Mouse (Mus musculus) adrenal gland, postnatal 36 days (tissue): Measurements from ENCODE around the gene Hps1. TPM values are rescaled to one million over a fixed set of nuclear protein-coding genes. Genes with fewer than 3 reads are reported as not detected.
A peak's percentile ranks its signal among the peaks of the same experiment; 100 is the strongest.

Experiments used
- DNase-seq, 2 experiments: peaks; one replicate each; pipeline ENCODE4 v3.0.0; 2021; ENCODE audit warnings: mixed read lengths in 1 of 2
- total RNA-seq, 2 experiments: library from RNA; stranded (reverse); gene quantifications; 2 replicates each; pipeline ENCODE4 v1.2.3; 2021

Gene Hps1
- total RNA-seq, 2 experiments from 2014 or later: 22.0 to 28.3 TPM

DNA sequence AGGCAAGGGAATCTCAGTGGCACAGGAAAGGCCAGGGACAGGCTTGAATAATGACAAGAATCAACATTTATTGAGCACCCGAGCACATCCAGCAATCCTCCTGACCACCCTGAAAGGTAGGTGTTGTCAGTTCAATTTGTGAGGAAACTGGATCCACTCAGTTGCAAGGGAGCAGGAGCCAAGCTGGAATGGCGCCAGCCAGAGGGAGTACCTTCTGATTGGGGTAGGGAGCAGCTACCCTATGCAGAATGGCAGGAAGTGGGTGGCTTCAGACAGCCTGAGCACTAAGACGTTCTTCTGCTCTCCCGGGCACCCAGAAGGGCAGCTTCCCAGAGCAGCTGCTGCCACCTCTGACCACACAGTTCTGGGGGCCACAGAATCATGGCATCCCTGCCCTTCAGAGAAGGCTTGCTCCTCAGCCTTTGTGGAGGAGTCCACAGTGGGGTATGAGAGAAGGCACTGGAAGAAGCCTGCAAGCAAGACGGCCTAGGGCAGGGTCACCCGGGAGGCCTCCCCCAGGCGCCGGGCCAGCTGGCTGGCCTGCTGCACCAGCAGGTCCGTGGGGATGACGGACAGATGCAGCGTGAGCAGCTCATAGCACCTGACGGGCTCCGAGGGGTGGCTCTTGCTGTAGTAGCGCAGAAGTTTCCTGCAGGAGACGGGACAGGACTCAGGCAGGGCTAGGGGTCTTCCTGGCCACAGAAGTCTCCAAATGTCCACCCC lies 24.5 kb downstream of the Hps1 start:
- peak; percentile 39 to 59 for DNase-seq

DNA sequence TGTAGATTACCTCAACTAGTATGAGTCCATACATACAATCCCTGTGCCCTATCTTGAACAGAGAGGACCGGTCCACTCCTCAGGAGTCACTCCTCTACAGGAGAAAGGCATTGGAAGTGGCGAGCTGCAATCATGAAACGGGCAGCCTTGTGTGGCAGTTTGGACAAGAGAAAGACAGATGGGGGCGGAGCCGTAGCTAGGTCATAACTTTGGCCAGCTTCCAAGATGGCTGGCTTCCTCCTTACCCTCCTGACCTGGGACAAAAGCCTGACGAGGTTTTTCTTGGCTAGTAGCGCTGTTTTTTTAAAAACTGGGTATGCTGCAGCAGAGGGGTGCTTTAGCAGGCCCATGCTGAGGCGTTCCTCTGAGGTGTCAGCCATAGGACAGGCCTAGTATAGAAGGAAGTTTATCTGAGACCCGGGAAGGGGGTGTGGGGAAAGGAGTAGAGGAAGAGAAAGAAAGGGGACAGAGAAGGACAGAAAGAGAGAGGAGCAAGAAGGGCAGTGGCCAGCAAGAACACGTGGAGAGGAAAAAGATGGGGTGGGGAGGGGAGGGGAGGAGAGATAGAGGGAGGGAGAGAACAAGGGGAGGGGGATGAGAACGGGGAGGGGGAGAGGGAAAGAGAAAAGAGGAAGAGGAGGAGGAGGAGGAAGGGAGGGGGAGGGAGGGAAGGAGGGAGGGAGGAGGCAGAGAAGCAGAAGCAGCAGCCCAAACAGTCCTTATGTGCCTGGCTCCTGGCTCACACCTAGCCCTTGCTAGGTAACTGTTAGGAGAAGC lies 26.4 kb downstream of the Hps1 start:
- peak; percentile 87 to 90 for DNase-seq

DNA sequence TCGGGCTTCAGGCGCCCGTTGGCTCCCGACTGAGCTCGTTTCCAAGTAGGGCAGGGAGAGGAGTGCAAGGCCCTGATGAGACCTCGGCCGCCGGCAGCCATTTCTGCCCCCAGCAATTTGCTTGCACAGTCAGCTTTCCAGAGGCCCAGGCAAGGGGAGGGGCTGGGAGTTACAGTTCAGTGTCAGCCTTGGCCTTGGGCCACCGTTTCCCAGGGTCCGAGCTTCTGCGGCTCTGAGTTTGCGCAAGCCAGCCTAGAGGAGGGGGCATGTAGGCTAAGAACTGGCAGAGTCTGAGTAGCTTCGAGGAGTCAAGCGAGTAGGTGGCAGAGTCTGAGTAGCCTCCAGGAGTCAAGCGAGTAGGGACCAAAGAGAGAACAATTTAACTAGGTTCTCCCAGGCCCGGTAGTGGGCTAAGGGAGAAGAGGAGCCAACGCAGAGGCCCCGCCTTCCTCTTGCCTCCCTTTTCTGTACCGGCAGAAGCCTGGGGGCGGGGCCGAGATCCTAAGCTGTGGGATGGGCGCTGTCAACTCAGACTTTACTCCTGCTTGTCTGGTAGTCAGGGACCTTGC lies 27.3 kb downstream of the Hps1 start, which contains the start of gene Pyroxd2:
Pyroxd2 (minus strand) TSS at position 413 of the 569 bp plus-strand sequence.
- peak; percentile 91 to 94 for DNase-seq

DNA sequence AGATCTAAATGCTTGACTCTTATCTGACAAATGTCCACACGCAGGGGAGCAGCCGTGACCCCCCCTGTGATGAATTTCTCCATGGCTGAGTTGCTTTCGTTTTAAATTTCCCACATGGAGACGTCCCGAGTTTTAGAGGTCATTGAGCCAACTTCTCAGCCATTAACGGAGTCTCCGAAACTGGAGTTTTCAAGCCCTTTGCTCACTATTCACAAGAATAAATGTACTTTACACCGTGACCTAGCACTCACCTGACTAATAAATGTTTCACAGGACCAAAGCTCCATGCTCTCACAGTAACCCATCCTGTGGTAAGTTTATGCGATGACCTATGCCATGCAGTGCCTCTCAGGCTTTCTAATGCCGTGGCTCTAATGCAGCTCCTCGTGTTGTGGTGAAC lies 29.6 kb downstream of the Hps1 start:
- no peak for DNase-seq

GRCm38 (mm10) chr19:42746702-42747101 lies 33.1 kb downstream of the Hps1 start:
- DNase-seq: no peak

DNA sequence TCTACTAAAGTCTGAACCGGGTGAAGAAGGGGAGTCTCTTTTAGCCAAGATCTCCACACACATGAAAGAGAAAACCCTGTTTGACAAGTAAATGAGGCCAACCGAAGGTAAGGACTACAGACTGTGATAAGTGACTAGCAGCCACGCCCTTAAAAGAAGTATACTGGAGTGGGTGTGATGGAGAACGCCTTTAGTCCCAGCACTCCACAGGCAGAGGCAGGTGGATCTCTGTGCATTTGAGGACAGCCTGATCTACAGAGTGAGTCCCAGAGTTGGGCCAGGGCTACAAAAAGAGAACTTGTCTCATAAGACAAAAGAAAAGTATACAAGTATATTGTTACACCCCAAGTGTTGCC lies 33.9 kb downstream of the Hps1 start:
- DNase-seq: no peak

DNA sequence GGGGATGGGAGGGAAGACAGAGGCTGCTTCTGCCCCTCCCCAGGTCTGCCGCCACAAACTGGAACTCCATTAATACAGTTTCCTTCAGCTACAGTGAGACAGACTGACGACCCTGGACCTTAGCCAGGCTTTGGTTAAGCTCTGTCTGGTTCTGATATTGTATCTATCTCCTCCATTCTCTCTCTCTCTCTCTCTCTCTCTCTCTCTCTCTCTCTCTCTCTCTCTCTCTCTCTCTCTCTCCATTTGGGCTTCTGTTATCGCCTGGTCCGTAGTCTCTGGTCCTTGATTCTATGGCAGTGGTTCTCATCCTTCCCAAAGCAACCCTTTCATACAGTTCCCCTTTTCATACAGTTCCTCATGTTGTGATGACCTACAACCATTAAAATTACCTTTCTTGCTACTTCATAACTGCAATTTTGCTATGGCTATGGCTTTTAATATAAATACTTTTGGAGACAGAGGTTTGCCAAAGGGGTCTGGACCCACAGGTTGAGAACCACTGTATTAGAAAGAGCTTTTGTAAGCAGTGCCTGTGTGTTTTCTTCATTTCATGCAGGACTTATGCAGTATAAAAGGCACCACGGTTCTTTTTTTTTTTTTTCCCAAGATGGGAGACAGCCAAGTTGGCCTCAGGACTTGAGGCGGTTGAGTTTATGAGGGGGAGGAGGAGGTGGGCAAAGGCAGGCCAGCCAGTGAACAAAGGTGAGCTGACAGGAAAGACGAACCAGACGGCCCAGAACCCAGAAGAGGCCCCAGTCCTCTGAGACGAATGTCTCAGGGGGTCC lies 34.5 kb downstream of the Hps1 start:
- DNase-seq: no peak

GRCm38 (mm10) chr19:42744162-42744586 lies 35.6 kb downstream of the Hps1 start:
- peak; percentile 70 to 76 for DNase-seq

GRCm38 (mm10) chr19:42743261-42743660 lies 36.5 kb downstream of the Hps1 start:
- no peak for DNase-seq

GRCm38 (mm10) chr19:42741884-42742283 lies 37.9 kb downstream of the Hps1 start:
- no peak for DNase-seq

DNA sequence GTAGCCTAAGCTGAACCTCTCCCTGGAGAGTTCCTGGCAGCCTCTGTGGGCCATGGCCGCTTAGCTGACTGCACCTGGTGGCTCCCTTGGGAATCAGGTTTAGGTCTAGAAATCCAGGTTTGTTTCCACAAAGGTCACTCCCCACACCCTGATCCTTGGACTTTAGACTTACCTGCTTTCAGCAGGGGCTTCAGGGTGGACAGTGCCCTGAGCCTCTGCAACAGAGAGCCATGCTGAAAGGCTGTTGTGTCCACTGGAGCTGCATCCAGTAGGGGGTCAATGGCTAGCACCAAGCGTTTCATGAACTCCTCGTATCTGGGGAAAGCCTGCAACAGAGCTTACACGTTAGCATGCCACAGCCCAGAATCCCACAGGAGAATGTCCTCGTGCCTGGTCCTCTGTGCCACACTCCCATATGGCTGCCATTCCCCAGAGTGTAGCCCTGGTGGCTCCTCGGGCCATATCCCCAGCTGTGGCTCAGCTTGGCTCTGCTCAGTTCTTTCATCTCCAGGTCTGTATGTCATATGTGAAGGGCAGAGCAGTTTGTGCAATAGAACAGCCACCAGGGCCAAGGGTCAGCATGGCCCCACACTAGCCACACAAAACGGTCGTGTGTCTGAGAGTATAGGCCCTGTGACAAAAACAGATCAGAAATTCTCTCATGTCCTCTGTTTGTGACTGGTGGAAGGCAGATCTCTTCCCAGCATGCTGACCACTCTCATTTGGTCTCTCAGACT lies 39.4 kb downstream of the Hps1 start:
- no peak for DNase-seq

- no peak for DNase-seq
Observed at GRCm38 (mm10) chr19:42739734-42740133, 40.0 kb downstream of the Hps1 start.

- no peak for DNase-seq
Observed at GRCm38 (mm10) chr19:42737753-42738152, 42.0 kb downstream of the Hps1 start.

DNA sequence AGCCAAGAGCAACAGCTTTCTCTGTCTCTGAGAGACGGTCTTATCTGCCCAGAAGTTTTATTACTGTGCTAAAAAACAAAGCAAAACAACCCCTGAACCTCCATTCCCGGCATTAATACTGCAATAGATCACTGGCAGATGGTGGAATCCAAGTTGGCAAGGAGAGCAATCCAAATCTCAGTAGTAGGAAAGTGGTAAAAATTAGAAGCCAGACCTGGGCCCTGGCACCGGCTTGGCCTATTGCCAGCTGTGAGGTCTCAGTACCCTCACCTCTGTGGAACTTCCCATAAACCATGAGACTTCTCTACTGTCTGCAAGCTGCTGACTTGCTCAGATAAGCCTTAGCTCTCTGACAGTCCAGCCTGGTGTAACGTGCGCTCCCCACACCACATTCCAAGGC lies 44.8 kb downstream of the Hps1 start:
- no peak for DNase-seq

DNA sequence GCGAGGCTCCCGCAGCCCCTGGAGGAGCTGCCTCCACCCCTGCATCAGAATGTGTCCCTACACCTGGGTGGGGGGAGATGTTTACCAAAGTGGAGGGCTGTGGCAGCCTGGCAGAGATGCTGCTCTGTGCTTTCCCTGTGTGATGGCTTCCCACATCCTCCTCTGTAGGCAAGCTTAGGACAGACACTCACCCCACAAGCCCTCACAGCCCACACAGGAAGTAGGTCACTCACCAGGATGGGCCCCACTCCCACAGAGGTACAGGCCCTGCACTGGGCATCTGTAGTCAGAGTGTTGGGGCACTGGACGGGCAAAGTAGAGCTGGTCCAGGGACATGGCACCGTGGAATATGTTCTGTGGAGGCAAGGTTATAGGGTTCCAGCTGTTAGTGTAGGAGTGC lies 52.4 kb downstream of the Hps1 start:
- DNase-seq: no peak

DNA sequence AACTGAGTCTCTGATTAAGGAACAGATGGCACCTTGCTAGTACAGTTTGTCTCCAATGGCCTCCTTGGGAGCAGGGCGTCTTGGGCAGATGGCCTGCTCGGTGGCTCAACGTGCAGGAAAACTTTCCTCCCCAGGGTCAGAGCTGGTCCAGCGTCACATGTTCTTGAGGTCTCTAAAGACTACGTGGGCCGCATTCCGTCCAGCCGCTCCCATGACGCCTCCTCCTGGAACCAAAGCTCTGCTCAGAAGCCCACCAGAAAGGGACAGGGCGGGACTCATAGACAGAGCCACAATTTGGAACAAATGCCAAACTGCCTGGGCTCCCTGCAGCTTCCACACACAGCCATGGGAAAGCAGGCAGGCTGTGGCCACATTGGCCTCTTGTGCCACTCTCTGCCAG lies 53.0 kb downstream of the Hps1 start:
- no peak for DNase-seq

GRCm38 (mm10) chr19:42725973-42726350 lies 53.8 kb downstream of the Hps1 start:
- DNase-seq: peak; percentile 41 to 59

DNA sequence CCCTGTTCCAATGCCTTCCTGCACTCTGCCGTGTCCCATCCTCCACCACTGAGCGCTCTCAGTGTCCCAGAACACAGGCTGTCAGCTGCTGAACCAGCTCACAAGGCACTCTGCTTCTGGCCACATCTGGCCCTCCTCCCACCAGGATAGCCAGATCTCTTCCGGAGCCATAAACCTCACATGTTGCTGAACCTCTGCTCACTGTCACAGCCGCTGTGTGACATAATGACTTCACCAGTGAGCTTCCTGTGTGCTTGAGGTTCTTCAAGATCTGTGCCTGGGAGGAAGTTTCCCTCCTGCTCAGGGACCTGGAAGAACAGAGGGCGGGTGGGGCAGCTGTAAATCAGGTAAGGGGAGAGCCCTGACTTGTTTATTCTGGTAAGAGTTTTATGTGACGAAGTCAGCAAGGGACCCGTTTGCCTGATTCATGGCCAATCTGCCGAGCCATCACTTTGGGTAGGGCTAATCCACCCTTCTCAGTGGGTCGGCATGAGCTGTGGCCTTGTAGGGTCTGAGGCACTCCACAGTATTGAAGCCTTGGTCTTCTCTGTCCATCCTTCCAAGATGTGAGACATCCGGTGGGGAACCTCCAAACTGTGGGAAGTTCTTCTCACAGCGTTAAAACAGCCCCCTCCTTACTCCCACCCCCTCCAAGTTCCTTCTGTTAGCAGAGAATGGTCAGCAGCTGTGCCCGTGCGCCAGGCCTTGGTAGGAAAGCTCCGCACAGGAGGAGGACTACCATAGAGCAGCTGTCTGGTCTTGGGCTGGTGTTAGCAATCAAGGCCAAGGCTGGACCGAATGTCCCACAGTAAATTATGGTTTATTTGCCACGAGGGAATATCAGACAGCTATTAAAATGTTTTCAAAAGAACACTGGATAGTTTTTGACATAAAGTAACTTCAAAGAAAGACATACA lies 54.5 kb downstream of the Hps1 start:
- peak in 1 of 2 experiments; percentile 32 for DNase-seq

DNA sequence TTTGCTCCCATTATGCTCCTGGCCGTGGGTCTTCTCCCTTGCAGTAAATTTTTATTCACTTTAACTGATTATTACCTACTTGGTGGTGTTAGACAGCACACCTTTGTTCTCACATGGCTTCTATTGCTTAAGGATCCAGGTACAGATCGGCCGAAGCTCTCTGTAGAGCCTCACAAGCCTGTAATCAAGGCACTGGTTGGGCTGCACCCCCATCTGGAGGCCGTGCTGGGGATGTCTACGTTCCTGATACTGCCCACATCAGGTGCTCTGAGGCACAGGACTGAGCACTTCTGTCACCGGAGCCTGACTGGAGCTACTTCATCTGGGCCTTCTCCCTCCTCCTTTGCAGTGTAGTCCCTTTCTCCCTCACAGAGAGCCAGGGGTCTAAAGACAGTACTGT lies 56.5 kb downstream of the Hps1 start:
- DNase-seq: no peak

- DNase-seq: peak; percentile 36 to 63
Observed at GRCm38 (mm10) chr19:42722500-42722899, 57.3 kb downstream of the Hps1 start.

DNA sequence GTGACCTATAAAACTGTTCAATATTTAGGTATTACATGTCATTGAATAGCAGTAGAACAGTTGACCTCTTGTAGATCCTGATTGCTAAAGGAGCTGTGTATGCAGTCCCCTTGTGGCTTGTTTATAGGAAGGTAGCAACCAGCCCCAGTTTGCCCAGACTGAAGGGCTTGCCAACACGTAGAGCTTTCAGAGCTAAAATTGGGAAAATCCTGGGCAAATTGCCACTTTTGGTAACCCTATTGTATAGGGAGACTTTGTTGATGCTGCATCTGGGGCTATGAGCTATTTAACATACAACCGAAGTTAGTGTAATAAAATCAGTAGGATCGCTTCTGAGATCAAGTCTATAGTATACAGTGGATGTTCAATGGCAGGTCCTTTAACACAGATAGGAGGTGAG lies 61.7 kb downstream of the Hps1 start:
- no peak for DNase-seq
